Mouse (Mus musculus): ENCODE data around the gene Gm3952. TPM values are rescaled to one million over a fixed set of nuclear protein-coding genes. Genes with fewer than 3 reads are reported as not detected.

The Gm3952 gene
- polyA plus RNA-seq (2012; ENCODE audit: low replicate concordance): not detected in 2 replicates

DNA sequence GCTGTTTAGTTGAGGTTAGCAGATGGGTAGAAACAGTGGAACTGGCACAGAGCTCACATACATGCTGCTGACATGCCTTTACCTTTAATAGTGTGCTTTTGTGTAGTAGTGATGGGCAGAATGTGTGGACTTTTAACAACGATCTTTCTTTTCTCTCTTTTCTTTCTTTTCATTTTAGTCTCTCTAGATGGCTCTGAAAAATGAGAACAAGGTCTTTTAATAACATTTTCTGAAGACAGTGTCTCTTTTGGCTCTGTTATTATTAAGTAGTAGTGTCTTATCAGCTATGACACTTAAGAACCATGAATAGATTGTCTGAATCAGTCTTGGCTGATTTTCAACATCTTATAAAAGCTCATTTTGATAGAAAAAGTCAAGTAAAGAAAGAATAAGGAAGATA is at the start of gene Gm3952:
Gm3952 (minus strand) TSS at position 101 of the 400 bp plus-strand sequence.

Other genes starting within 250 kb of the Gm3952 start
- gene Itgb1, start 113.0 kb downstream of the Gm3952 start, polyA plus RNA-seq (2012; ENCODE audit: low replicate concordance): 91.0 and 107 TPM in 2 replicates